Mouse (Mus musculus): ENCODE measurements around the gene E030025P04Rik. TPM values are rescaled to one million over a fixed set of nuclear protein-coding genes. Genes with fewer than 3 reads are reported as not detected.

The E030025P04Rik gene
- total and polyA plus RNA-seq, 2 experiments from 2014 or later: not detected

DNA sequence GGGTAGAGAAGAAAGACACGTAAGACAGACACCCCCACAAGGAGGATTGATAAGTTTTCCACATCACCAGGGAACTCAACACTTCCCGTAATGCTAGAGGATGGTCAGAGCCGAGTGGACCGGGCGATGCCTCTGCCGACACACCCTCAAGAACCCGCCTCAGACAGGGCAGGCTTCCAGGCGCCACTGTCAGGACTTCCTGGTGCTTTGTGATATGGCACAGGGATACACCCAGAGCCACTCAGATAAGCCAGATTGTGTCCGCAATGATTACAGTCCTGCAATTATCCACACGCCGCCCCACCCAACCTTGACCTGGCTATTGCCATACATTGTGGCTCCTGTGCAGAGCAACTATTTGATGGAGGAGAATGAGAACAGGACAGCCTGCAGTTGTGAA, 36.1 kb upstream of the E030025P04Rik start:
- Histone ChIP-seq H3K27ac (ENCODE audit: low read depth) (no peak overlapping the region), H3K9me3 (replicated peaks; ENCODE audit: control insufficient read depth, low read length) (no peaks in the 10 kb centered on the region), H3K36me3 (replicated peaks; ENCODE audit: control insufficient read depth, insufficient read depth, low read length) (no peaks in the 10 kb centered on the region), H3K4me2 (ENCODE audit: low read depth, low read length) (no peak overlapping the region), H3K4me1 (ENCODE audit: control insufficient read depth, insufficient read depth) (no peaks in the 10 kb centered on the region), H3K9ac (replicated peaks; ENCODE audit: low read depth, low read length) (no peak overlapping the region), H3K27me3 (ENCODE audit: control insufficient read depth, insufficient read depth, low read length) (0 out of 2 replicates have a peak, but pooled peaks cover 7% of the 10 kb centered on the region), H3K4me3 (ENCODE audit: low read depth, low read length) (no peak overlapping the region)
- TF ChIP-seq EP300 (IDR thresholded peaks at IDR 0.05; ENCODE audit: low read depth) (no peak), CTCF (IDR thresholded peaks at IDR 0.05; ENCODE audit: low read depth) (no peak)
- DNase-seq (ENCODE audit: low spot score) (no peak), ATAC-seq (ENCODE audit: insufficient read depth, low read depth) (no peak)
- WGBS: 24% methylated on average over 11 of the region's 11 CpGs

DNA sequence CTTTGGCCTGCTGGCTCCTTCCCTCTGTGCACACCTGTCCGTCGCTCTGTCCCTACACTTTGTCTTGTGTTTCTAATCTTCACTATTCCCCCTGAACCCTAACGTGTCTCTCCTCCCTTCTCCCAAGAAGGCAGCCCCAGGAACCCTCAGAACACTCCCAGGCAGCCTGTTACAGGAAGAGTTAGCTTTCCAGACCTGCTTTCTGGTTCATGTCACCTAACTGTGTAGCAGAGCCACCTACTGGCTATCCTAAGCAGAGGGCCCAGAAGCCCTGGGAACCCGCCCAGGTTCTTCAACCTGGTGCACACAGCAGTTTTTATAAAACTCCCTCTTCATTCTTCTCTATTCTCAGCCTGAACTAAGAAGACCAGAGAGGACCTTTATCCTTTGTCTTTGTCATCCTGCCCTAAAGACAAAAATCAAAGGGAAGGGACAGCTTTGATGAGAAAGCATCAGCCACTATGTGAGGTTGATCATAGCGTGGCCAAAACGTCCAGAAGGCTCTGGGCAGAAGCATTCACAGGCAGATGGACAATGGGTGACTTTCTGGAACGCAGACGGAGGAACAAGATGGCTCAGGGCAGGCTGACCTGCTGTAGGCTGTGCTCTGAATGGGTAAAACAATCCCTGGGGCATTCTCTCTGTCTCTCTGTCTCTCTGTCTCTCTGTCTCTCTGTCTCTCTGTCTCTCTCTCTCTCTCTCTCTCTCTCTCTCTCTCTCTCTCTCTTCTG, 34.8 kb upstream of the E030025P04Rik start:
- no peak overlapping the region for H3K9ac ChIP-seq (replicated peaks; ENCODE audit: low read depth, low read length)
- DNase-seq (ENCODE audit: low spot score) (peak; percentile 61), ATAC-seq (ENCODE audit: insufficient read depth, low read depth) (0 out of 2 replicates have a peak, but pooled peaks have one; percentile 49)
- no peaks in the 10 kb centered on the region for H3K36me3 ChIP-seq (replicated peaks; ENCODE audit: control insufficient read depth, insufficient read depth, low read length)
- H3K4me1 ChIP-seq (ENCODE audit: control insufficient read depth, insufficient read depth): no peaks in the 10 kb centered on the region
- H3K27ac ChIP-seq (ENCODE audit: low read depth): no peak overlapping the region
- no peaks in the 10 kb centered on the region for H3K9me3 ChIP-seq (replicated peaks; ENCODE audit: control insufficient read depth, low read length)
- TF ChIP-seq EP300 (IDR thresholded peaks at IDR 0.05; ENCODE audit: low read depth) (no peak), CTCF (IDR thresholded peaks at IDR 0.05; ENCODE audit: low read depth) (peak; percentile 61)
- 58% methylated on average over 8 of the region's 8 CpGs for WGBS
- no peak overlapping the region for H3K4me2 ChIP-seq (ENCODE audit: low read depth, low read length)
- no peak overlapping the region for H3K4me3 ChIP-seq (ENCODE audit: low read depth, low read length)
- 0 out of 2 replicates have a peak, but pooled peaks cover 7% of the 10 kb centered on the region for H3K27me3 ChIP-seq (ENCODE audit: control insufficient read depth, insufficient read depth, low read length)

- Histone ChIP-seq H3K4me1 (ENCODE audit: control insufficient read depth, insufficient read depth) (no peaks in the 10 kb centered on the region), H3K27me3 (ENCODE audit: control insufficient read depth, insufficient read depth, low read length) (0 out of 2 replicates have a peak, but pooled peaks cover 7% of the 10 kb centered on the region), H3K4me2 (ENCODE audit: low read depth, low read length) (no peak overlapping the region), H3K9ac (replicated peaks; ENCODE audit: low read depth, low read length) (no peak overlapping the region), H3K36me3 (replicated peaks; ENCODE audit: control insufficient read depth, insufficient read depth, low read length) (no peaks in the 10 kb centered on the region), H3K9me3 (replicated peaks; ENCODE audit: control insufficient read depth, low read length) (0 out of 2 replicates have a peak, but pooled peaks cover 5% of the 10 kb centered on the region), H3K27ac (ENCODE audit: low read depth) (no peak overlapping the region), H3K4me3 (ENCODE audit: low read depth, low read length) (no peak overlapping the region)
- no peak for TF ChIP-seq EP300 (IDR thresholded peaks at IDR 0.05; ENCODE audit: low read depth)
- TF ChIP-seq CTCF (IDR thresholded peaks at IDR 0.05; ENCODE audit: low read depth): no peak
- no peak for ATAC-seq (ENCODE audit: insufficient read depth, low read depth)
- DNase-seq (ENCODE audit: low spot score): no peak
- WGBS: 79% methylated on average over 8 of the region's 8 CpGs
These were observed 31.3 kb upstream of the E030025P04Rik start for GRCm38 (mm10) chr11:109175376-109175969.

GRCm38 (mm10) chr11:109172224-109172623, 28.1 kb upstream of the E030025P04Rik start:
- Histone ChIP-seq H3K4me1 (ENCODE audit: control insufficient read depth, insufficient read depth) (no peaks in the 10 kb centered on the region), H3K4me2 (ENCODE audit: low read depth, low read length) (no peak overlapping the region), H3K36me3 (replicated peaks; ENCODE audit: control insufficient read depth, insufficient read depth, low read length) (no peaks in the 10 kb centered on the region), H3K27me3 (ENCODE audit: control insufficient read depth, insufficient read depth, low read length) (no peaks in the 10 kb centered on the region), H3K27ac (ENCODE audit: low read depth) (no peak overlapping the region), H3K9me3 (replicated peaks; ENCODE audit: control insufficient read depth, low read length) (0 out of 2 replicates have a peak, but pooled peaks cover 5% of the 10 kb centered on the region), H3K4me3 (ENCODE audit: low read depth, low read length) (no peak overlapping the region), H3K9ac (replicated peaks; ENCODE audit: low read depth, low read length) (no peak overlapping the region)
- no peak for DNase-seq (ENCODE audit: low spot score)
- no peak for TF ChIP-seq EP300 (IDR thresholded peaks at IDR 0.05; ENCODE audit: low read depth)
- no peak for TF ChIP-seq CTCF (IDR thresholded peaks at IDR 0.05; ENCODE audit: low read depth)
- WGBS: 81% methylated on average over 1 of the region's 1 CpGs
- ATAC-seq (ENCODE audit: insufficient read depth, low read depth): no peak

DNA sequence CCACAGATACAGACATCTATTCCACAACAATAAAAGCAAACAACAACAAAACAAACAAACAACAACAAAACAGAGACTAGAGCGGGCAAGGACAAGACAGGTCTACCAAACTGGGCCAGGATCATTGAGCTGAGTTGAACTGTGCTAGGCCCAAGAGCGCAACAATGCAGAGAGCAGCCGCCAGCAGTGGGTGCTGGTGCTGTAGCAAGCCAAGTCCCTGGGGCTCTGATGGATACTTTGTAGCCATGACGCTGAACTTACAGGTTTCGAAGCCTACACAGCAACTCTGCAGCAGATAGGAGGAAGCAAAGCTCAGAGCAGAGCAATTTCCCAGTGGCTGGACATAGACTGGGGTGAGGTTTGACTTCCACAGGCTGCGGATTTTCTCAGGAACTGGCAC, 26.6 kb upstream of the E030025P04Rik start:
- Histone ChIP-seq H3K27ac (ENCODE audit: low read depth) (no peak overlapping the region), H3K36me3 (replicated peaks; ENCODE audit: control insufficient read depth, insufficient read depth, low read length) (no peaks in the 10 kb centered on the region), H3K4me1 (ENCODE audit: control insufficient read depth, insufficient read depth) (no peaks in the 10 kb centered on the region), H3K4me3 (ENCODE audit: low read depth, low read length) (no peak overlapping the region), H3K9ac (replicated peaks; ENCODE audit: low read depth, low read length) (no peak overlapping the region), H3K27me3 (ENCODE audit: control insufficient read depth, insufficient read depth, low read length) (no peaks in the 10 kb centered on the region), H3K9me3 (replicated peaks; ENCODE audit: control insufficient read depth, low read length) (0 out of 2 replicates have a peak, but pooled peaks cover 5% of the 10 kb centered on the region), H3K4me2 (ENCODE audit: low read depth, low read length) (no peak overlapping the region)
- no peak for TF ChIP-seq EP300 (IDR thresholded peaks at IDR 0.05; ENCODE audit: low read depth)
- no peak for TF ChIP-seq CTCF (IDR thresholded peaks at IDR 0.05; ENCODE audit: low read depth)
- WGBS: 86% methylated on average over 6 of the region's 6 CpGs
- ATAC-seq (ENCODE audit: insufficient read depth, low read depth): no peak
- no peak for DNase-seq (ENCODE audit: low spot score)

Data from heart, postnatal 0 days (tissue).